8 mouse cellular contexts compared by ENCODE assay signal in genomic region chr11:106037418-106037751, GRCm38 (mm10). TPM values are rescaled to one million over a fixed set of nuclear protein-coding genes. Genes with fewer than 3 reads are reported as not detected.
A peak's percentile ranks its signal among the peaks of the same experiment; 100 is the strongest.
DNase-seq lines count a peak whose midpoint lies in the region; ATAC-seq and TF ChIP-seq lines count a peak whose summit lies in the region.

No protein-coding gene starts in this region.

- no peaks in the 10 kb centered on the region; the same call in 1 of the 2 replicates for H3K36me3 ChIP-seq in ES-E14 (ENCODE audit: control insufficient read depth, insufficient read depth, low read length, poor library complexity, severe bottlenecking)
- no peaks in the 10 kb centered on the region for H3K36me3 ChIP-seq in hindbrain, embryonic 11.5 days (ENCODE audit: control insufficient read depth, insufficient read depth, low read length)
- H3K36me3 ChIP-seq in limb, embryonic 11.5 days (ENCODE audit: control insufficient read depth, insufficient read depth, low read length): no peaks in the 10 kb centered on the region

- peak; percentile 22 for ATAC-seq in hindbrain, embryonic 11.5 days (ENCODE audit: low FRiP score)
- ATAC-seq in limb, embryonic 11.5 days (ENCODE audit: insufficient number of reproducible peaks, low FRiP score, low TSS enrichment, low read depth): no peak

- H3K4me1 ChIP-seq in ES-E14 (ENCODE audit: control insufficient read depth in 2 of 2, insufficient read depth in 2 of 2, low read length in 2 of 2, poor library complexity in 1 of 2): peaks cover 0 to 2% of the 10 kb centered on the region in 2 experiments; a peak in 2 of 4 replicates
- no peaks in the 10 kb centered on the region; the same call in 1 of the 2 replicates for H3K4me1 ChIP-seq in hindbrain, embryonic 11.5 days (replicated peaks; ENCODE audit: control insufficient read depth, insufficient read depth, low read length)
- H3K4me1 ChIP-seq in limb, embryonic 11.5 days (ENCODE audit: control insufficient read depth, insufficient read depth, low read length): peaks cover 3% of the 10 kb centered on the region; the same call in 1 of the 2 replicates

- DNase-seq in adrenal gland, postnatal 36 days: peak; percentile 10 to 34
- no peak for DNase-seq in adrenal gland, adult 18-20 months (ENCODE audit: low spot score in 2 of 2)
- peak; percentile 75 for DNase-seq in ES-E14 (ENCODE audit: low read depth, low spot score)
- peak; percentile 79 for DNase-seq in embryo, embryonic 10.5 days (ENCODE audit: low spot score)
- peak; percentile 72 for DNase-seq in hindbrain, embryonic 11.5 days (ENCODE audit: low spot score)
- peak; percentile 70 for DNase-seq in limb, embryonic 11.5 days (ENCODE audit: low spot score)
- peak; percentile 25 to 41 for DNase-seq in natural killer cell, adult 2 months (ENCODE audit: low spot score in 2 of 2)
- DNase-seq in yolk sac, embryonic 10.5 days (ENCODE audit: low spot score): peak; percentile 57

- H3K27me3 ChIP-seq in hindbrain, embryonic 11.5 days (ENCODE audit: control insufficient read depth, insufficient read depth, low read length): no peaks in the 10 kb centered on the region
- H3K27me3 ChIP-seq in limb, embryonic 11.5 days (ENCODE audit: control insufficient read depth, insufficient read depth, low read length): no peaks in the 10 kb centered on the region

- H3K9me3 ChIP-seq in ES-E14 (ENCODE audit: control insufficient read depth, insufficient read depth, low read depth, low read length): no peaks in the 10 kb centered on the region
- H3K9me3 ChIP-seq in hindbrain, embryonic 11.5 days (ENCODE audit: control insufficient read depth, low read length): no peaks in the 10 kb centered on the region
- H3K9me3 ChIP-seq in limb, embryonic 11.5 days (ENCODE audit: control insufficient read depth, low read length): no peaks in the 10 kb centered on the region

- peak overlapping the region; percentile 89 for H3K9ac ChIP-seq in ES-E14 (ENCODE audit: insufficient read depth, low read depth, low read length, poor library complexity, severe bottlenecking)
- peak overlapping the region; percentile 90 for H3K9ac ChIP-seq in hindbrain, embryonic 11.5 days (ENCODE audit: low read depth, low read length)
- peak overlapping the region; percentile 86 for H3K9ac ChIP-seq in limb, embryonic 11.5 days (ENCODE audit: low read length)

- no peak overlapping the region for H3K27ac ChIP-seq in ES-E14 (ENCODE audit: insufficient read depth, low read depth, low read length, poor library complexity, severe bottlenecking)
- peak overlapping the region; percentile 85 for H3K27ac ChIP-seq in hindbrain, embryonic 11.5 days (ENCODE audit: low read depth, low read length)
- no peak overlapping the region; the same call in 1 of the 2 replicates for H3K27ac ChIP-seq in limb, embryonic 11.5 days (replicated peaks; ENCODE audit: low read depth, low read length)

- peak overlapping the region; percentile 88 to 93 for H3K4me3 ChIP-seq in ES-E14 (ENCODE audit: insufficient read depth in 1 of 2, low read depth in 1 of 2, low read length in 2 of 2, poor library complexity in 1 of 2, severe bottlenecking in 1 of 2)
- peak overlapping the region; percentile 99 for H3K4me3 ChIP-seq in hindbrain, embryonic 11.5 days (ENCODE audit: low read depth, low read length)
- H3K4me3 ChIP-seq in limb, embryonic 11.5 days (ENCODE audit: low read depth, low read length): peak overlapping the region; percentile 99

- under 1% methylated on average over 13 of the region's 13 CpGs for WGBS in hindbrain, embryonic 11.5 days
- WGBS in limb, embryonic 11.5 days: 0% methylated on average over 13 of the region's 13 CpGs

- peak overlapping the region; percentile 85 for H3K4me2 ChIP-seq in hindbrain, embryonic 11.5 days (replicated peaks; ENCODE audit: low read depth, low read length)
- peak overlapping the region; percentile 86 for H3K4me2 ChIP-seq in limb, embryonic 11.5 days (ENCODE audit: low read depth, severe bottlenecking)

- in situ Hi-C loops in ES-E14 (cut with MboI; ENCODE audit: low sequenced_read_pairs in 2 of 2, unreplicated experiment in 2 of 2): no loop called here

TF ChIP-seq in ES-E14, 5 proteins besides CTCF, POLR2A, EP300 and RAD21:
- TF ChIP-seq CHD2 (IDR thresholded peaks at IDR 0.05; ENCODE audit: low read depth, low read length) (peak; percentile 92), HCFC1 (IDR thresholded peaks at IDR 0.05; ENCODE audit: borderline replicate concordance, insufficient read depth, low read length) (no peak)

RNA-seq across cellular contexts. Expression of gene Dcaf7, which starts 0.7 kb away (rescaled TPM):
- 10 to 100 TPM; 53.7 to 58.7 TPM for total RNA-seq in adrenal gland, postnatal 36 days (2021)
- 10 to 100 TPM; 44.5 to 47.6 TPM for total RNA-seq in adrenal gland, adult 18-20 months (2021)
- 23.0 and 30.3 TPM in 2 replicates for total RNA-seq in ES-E14 (2012; rRNA removed)
- polyA plus RNA-seq in hindbrain, embryonic 11.5 days (2014; fragmentation: Nextera tagmentation; extraction: Ambion mirVana): 70.1 and 77.6 TPM in 2 replicates
- polyA plus RNA-seq in limb, embryonic 11.5 days (2014; fragmentation: Nextera tagmentation; extraction: Ambion mirVana): 75.3 and 82.5 TPM in 2 replicates

RNA-seq across cellular contexts. Expression of gene Taco1, which starts 28.5 kb away (rescaled TPM):
- total RNA-seq in adrenal gland, postnatal 36 days (2021): 10 to 100 TPM; 27.2 to 36.0 TPM
- total RNA-seq in adrenal gland, adult 18-20 months (2021): 10 to 100 TPM; 32.3 to 33.3 TPM
- 12.6 and 17.4 TPM in 2 replicates for total RNA-seq in ES-E14 (2012; rRNA removed)
- 8.7 and 11.7 TPM in 2 replicates for polyA plus RNA-seq in hindbrain, embryonic 11.5 days (2014; fragmentation: Nextera tagmentation; extraction: Ambion mirVana)
- 10.3 and 12.9 TPM in 2 replicates for polyA plus RNA-seq in limb, embryonic 11.5 days (2014; fragmentation: Nextera tagmentation; extraction: Ambion mirVana)

RNA-seq across cellular contexts. Expression of gene Kcnh6, which starts 29.5 kb away (rescaled TPM):
- under 1 TPM in 1 of 2 experiments, not detected in 1; 0.13 TPM for total RNA-seq in adrenal gland, postnatal 36 days (2021)
- total RNA-seq in adrenal gland, adult 18-20 months (2021): under 1 TPM in 1 of 2 experiments, not detected in 1; 0.29 TPM
- total RNA-seq in ES-E14 (2012; rRNA removed): 1.5 and 1.6 TPM in 2 replicates
- 0.46 and 0.75 TPM in 2 replicates for polyA plus RNA-seq in hindbrain, embryonic 11.5 days (2014; fragmentation: Nextera tagmentation; extraction: Ambion mirVana)
- polyA plus RNA-seq in limb, embryonic 11.5 days (2014; fragmentation: Nextera tagmentation; extraction: Ambion mirVana): 0.14 and 0.39 TPM in 2 replicates

RNA-seq across cellular contexts. Expression of gene Ace3, which starts 42.9 kb away (rescaled TPM):
- total RNA-seq in adrenal gland, postnatal 36 days (2021): not detected
- not detected for total RNA-seq in adrenal gland, adult 18-20 months (2021)
- total RNA-seq in ES-E14 (2012; rRNA removed): not detected in 2 replicates
- polyA plus RNA-seq in hindbrain, embryonic 11.5 days (2014; fragmentation: Nextera tagmentation; extraction: Ambion mirVana): not detected in 2 replicates
- polyA plus RNA-seq in limb, embryonic 11.5 days (2014; fragmentation: Nextera tagmentation; extraction: Ambion mirVana): not detected in 2 replicates

RNA-seq across cellular contexts. Expression of gene Map3k3, which starts 47.0 kb away (rescaled TPM):
- 10 to 100 TPM; 40.5 to 40.8 TPM for total RNA-seq in adrenal gland, postnatal 36 days (2021)
- 10 to 100 TPM; 34.3 to 37.3 TPM for total RNA-seq in adrenal gland, adult 18-20 months (2021)
- total RNA-seq in ES-E14 (2012; rRNA removed): 38.2 and 43.7 TPM in 2 replicates
- polyA plus RNA-seq in hindbrain, embryonic 11.5 days (2014; fragmentation: Nextera tagmentation; extraction: Ambion mirVana): 14.2 and 15.7 TPM in 2 replicates
- 20.9 and 26.1 TPM in 2 replicates for polyA plus RNA-seq in limb, embryonic 11.5 days (2014; fragmentation: Nextera tagmentation; extraction: Ambion mirVana)

Comparison
In these comparisons a context has a peak if more than half of its experiments do, and no peak if none do; other contexts are left out.
1. DNase-seq: peak in adrenal gland, postnatal 36 days (2 of 2), ES-E14 (single experiment), embryo, embryonic 10.5 days (single experiment), hindbrain, embryonic 11.5 days (single experiment), limb, embryonic 11.5 days (single experiment), natural killer cell, adult 2 months (2 of 2) and yolk sac, embryonic 10.5 days (single experiment); none in adrenal gland, adult 18-20 months (0 of 2).
2. Peak in every context shown above with its lines, with median percentiles within 50 percentile points of each other: H3K4me3 ChIP-seq and H3K9ac ChIP-seq.